Mouse (Mus musculus) forebrain, embryonic 11.5 days (tissue): Measurements from ENCODE around the gene Ptgir. TPM values are rescaled to one million over a fixed set of nuclear protein-coding genes. Genes with fewer than 3 reads are reported as not detected.

ENCODE experiments used
- ATAC-seq: fragments of 200-750 bp; cut with Nextera tagmentation; replicated peaks from 2 replicates; pipeline ENCODE4 v1.8.0; 2017; ENCODE audit warnings: moderate TSS enrichment; ENCODE audit not compliant: low FRiP score
- DNase-seq: peaks from one replicate; pipeline ENCODE4 v3.0.0-alpha.2; 2017; ENCODE audit warnings: low spot score
- H3K27ac ChIP-seq: fragments of 300-500 bp; sonication (generic); 2 replicates; pipeline ENCODE4 v1.5.1; 2014; ENCODE audit warnings: low read depth, low read length
- H3K27me3 ChIP-seq: fragments of 300-500 bp; sonication (generic); 2 replicates; pipeline ENCODE4 v1.6.1; 2014; ENCODE audit warnings: mild to moderate bottlenecking, low read length, mixed read lengths; ENCODE audit not compliant: control insufficient read depth, insufficient read depth
- H3K36me3 ChIP-seq: fragments of 300-500 bp; sonication (generic); 2 replicates; pipeline ENCODE4 v1.6.1; 2014; ENCODE audit warnings: mild to moderate bottlenecking, low read length, moderate library complexity, mixed read lengths; ENCODE audit not compliant: control insufficient read depth, insufficient read depth
- H3K4me1 ChIP-seq: fragments of 300-500 bp; sonication (generic); replicated peaks from 2 replicates; pipeline ENCODE4 v1.6.1; 2014; ENCODE audit warnings: low read length, mixed read lengths; ENCODE audit not compliant: control insufficient read depth, insufficient read depth
- H3K4me2 ChIP-seq: fragments of 300-500 bp; sonication (generic); 2 replicates; pipeline ENCODE4 v1.6.1; 2014; ENCODE audit warnings: low read depth, mild to moderate bottlenecking, low read length, moderate library complexity, mixed read lengths; ENCODE audit not compliant: severe bottlenecking
- H3K4me3 ChIP-seq: fragments of 300-500 bp; sonication (generic); 2 replicates; pipeline ENCODE4 v1.5.1; 2014; ENCODE audit warnings: low read depth, low read length
- H3K9ac ChIP-seq: fragments of 300-500 bp; sonication (generic); 2 replicates; pipeline ENCODE4 v1.6.1; 2014; ENCODE audit warnings: low read length
- H3K9me3 ChIP-seq: fragments of 300-500 bp; sonication (generic); 2 replicates; pipeline ENCODE4 v1.6.1; 2016; ENCODE audit warnings: low read length, mixed read lengths; ENCODE audit not compliant: control insufficient read depth
- WGBS: fragments of 180-500 bp; shearing (Covaris S2); extraction: QIAGEN DNeasy Blood & Tissue Kit; methylation state at CpG from one replicate; pipeline ENCODE4 v1.1.7; 2014; 5-methylcytosine and 5-hydroxymethylcytosine counted together
- polyA plus RNA-seq: library from polyadenylated mRNA; unstranded; fragments of >200 nt; fragmentation: Nextera tagmentation; extraction: Ambion mirVana; gene quantifications from 2 replicates; pipeline ENCODE4 v1.2.1, GENCODE M21; 2014

Ptgir gene
- polyA plus RNA-seq, 1 experiment from 2014 or later = 0.39 TPM

DNA sequence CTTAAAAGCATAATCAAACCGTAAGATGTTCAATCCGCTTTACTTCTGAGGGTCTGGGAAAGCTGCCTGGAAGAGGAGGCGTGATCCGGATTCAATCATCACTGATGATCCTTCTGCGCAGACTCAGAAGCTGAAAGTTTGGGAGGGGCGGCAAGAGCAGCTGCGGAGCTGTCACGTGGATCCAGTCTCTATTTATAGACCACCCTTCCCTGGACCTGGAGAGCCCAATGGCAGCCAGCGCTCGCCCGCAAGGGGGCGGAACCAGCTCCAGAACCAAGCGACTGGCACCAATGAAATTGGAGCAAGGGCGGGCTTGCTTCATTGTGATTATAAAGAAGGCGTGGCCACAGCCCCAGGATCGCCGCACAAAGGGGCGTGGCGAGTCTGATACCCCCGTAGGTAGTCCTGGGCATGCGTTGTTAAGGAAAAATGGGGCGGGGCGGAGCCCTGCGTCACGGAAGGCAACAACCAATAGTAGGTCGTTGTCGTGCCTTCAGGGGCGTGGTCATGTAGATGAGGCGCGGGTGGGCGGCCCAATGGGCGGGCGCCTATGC, 31.5 kb upstream of the Ptgir start:
- peak overlapping the region; percentile 39 for H3K9ac ChIP-seq
- H3K4me3 ChIP-seq = peak overlapping the region; percentile 69
- peaks cover 16% of the 10 kb centered on the region for H3K4me1 ChIP-seq
- peak overlapping the region; percentile 95 for H3K4me2 ChIP-seq
- no peaks in the 10 kb centered on the region for H3K27me3 ChIP-seq
- H3K9me3 ChIP-seq = no peaks in the 10 kb centered on the region; the same call in 1 of the 2 replicates
- ATAC-seq = peak; percentile 97
- DNase-seq = peak; percentile 100
- H3K36me3 ChIP-seq = no peaks in the 10 kb centered on the region
- H3K27ac ChIP-seq = peak overlapping the region; percentile 92
- WGBS = under 1% methylated on average over 33 of the region's 33 CpGs

GRCm38 (mm10) chr7:16875310-16875325, 31.2 kb upstream of the Ptgir start, which contains the start of gene Dact3:
Gene Dact3, plus strand, starts transcription at chr7:16875317.
- Histone ChIP-seq H3K36me3 (no peaks in the 10 kb centered on the region), H3K4me3 (peak within 1 kb of the TSS; percentile 69), H3K9ac (peak within 1 kb of the TSS; percentile 74), H3K4me2 (peak within 1 kb of the TSS; percentile 95), H3K27ac (peak within 1 kb of the TSS; percentile 92), H3K4me1 (peaks cover 18% of the 10 kb centered on the region), H3K9me3 (no peaks in the 10 kb centered on the region; the same call in 1 of the 2 replicates), H3K27me3 (no peaks in the 10 kb centered on the region)
- ATAC-seq (no peak), DNase-seq (no peak)
- 0% methylated on average over 1 of the region's 1 CpGs for WGBS

DNA sequence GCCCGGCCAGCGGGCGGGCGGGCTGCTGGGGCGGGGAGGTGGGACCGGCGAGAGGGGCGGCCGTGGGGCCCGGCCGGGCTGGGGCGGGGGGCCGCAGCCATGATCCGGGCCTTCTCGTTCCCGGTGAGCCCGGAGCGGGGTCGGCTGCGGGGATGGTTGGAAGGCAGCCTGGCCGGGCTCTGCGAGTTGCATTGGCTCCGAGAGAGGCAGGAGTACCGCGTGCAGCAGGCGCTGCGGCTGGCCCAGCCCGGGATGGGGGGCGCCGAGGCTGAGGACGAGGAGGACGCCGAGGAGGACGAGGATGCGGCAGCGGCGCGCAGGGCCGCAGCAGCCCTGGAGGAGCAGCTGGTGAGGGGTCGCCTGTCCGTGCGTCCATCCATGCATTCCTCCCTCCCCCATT, 31.0 kb upstream of the Ptgir start:
- peak; percentile 47; the same call in 1 of the 2 replicates for ATAC-seq
- no peaks in the 10 kb centered on the region; the same call in 1 of the 2 replicates for H3K9me3 ChIP-seq
- DNase-seq = no peak
- peak overlapping the region; percentile 74 for H3K9ac ChIP-seq
- H3K4me1 ChIP-seq = peaks cover 20% of the 10 kb centered on the region
- peak overlapping the region; percentile 69 for H3K4me3 ChIP-seq
- no peaks in the 10 kb centered on the region for H3K36me3 ChIP-seq
- H3K27me3 ChIP-seq = no peaks in the 10 kb centered on the region
- WGBS = 0% methylated on average over 36 of the region's 42 CpGs
- no peak overlapping the region for H3K27ac ChIP-seq
- peak overlapping the region; percentile 95 for H3K4me2 ChIP-seq

DNA sequence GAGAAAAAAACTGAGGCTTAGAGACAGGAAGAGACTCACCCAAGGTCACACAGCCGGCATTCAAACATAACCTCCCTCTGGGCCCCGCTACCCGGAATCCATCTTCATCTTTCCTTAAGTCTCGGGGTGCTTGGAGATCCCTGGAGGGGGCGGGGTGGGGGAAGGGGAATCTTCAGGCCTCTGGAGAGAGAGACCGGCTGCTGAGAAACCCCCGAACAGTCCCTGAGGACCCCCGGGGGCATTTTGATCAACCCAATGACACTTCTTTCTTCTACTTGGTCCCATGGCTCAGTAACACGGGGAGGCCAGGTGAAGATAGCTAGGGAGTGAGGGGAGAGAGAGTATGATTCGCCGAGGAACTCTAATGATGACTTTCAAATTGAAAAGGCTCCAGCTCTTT, 30.3 kb upstream of the Ptgir start:
- 7% methylated on average over 11 of the region's 11 CpGs for WGBS
- DNase-seq = peak; percentile 67
- H3K4me1 ChIP-seq = peaks cover 27% of the 10 kb centered on the region
- H3K9ac ChIP-seq = peak overlapping the region; percentile 74
- H3K4me3 ChIP-seq = peak overlapping the region; percentile 69
- no peaks in the 10 kb centered on the region for H3K36me3 ChIP-seq
- ATAC-seq = no peak
- no peaks in the 10 kb centered on the region; the same call in 1 of the 2 replicates for H3K9me3 ChIP-seq
- H3K27ac ChIP-seq = peak overlapping the region; percentile 37; the same call in 1 of the 2 replicates
- no peaks in the 10 kb centered on the region for H3K27me3 ChIP-seq
- H3K4me2 ChIP-seq = peak overlapping the region; percentile 95

GRCm38 (mm10) chr7:16876608-16877007, 29.7 kb upstream of the Ptgir start:
- WGBS = 3% methylated on average over 12 of the region's 13 CpGs
- Histone ChIP-seq H3K9me3 (no peaks in the 10 kb centered on the region; the same call in 1 of the 2 replicates), H3K36me3 (no peaks in the 10 kb centered on the region), H3K4me3 (peak overlapping the region; percentile 69), H3K9ac (peak overlapping the region; percentile 74), H3K4me2 (peak overlapping the region; percentile 95), H3K27ac (peak overlapping the region; percentile 57; the same call in 1 of the 2 replicates), H3K4me1 (peaks cover 27% of the 10 kb centered on the region), H3K27me3 (no peaks in the 10 kb centered on the region)
- DNase-seq = peak; percentile 82
- no peak for ATAC-seq

GRCm38 (mm10) chr7:16877717-16878116, 28.6 kb upstream of the Ptgir start:
- ATAC-seq = no peak

GRCm38 (mm10) chr7:16879796-16880547, 26.3 kb upstream of the Ptgir start:
- no peak overlapping the region for H3K4me3 ChIP-seq
- 21% methylated on average over 9 of the region's 9 CpGs for WGBS
- H3K27me3 ChIP-seq = peaks cover 11% of the 10 kb centered on the region
- no peaks in the 10 kb centered on the region; the same call in 1 of the 2 replicates for H3K9me3 ChIP-seq
- peak overlapping the region; percentile 14 for H3K9ac ChIP-seq
- peak; percentile 87 for DNase-seq
- peak overlapping the region; percentile 15; the same call in 1 of the 2 replicates for H3K4me2 ChIP-seq
- no peaks in the 10 kb centered on the region for H3K36me3 ChIP-seq
- peak overlapping the region; percentile 78 for H3K27ac ChIP-seq
- peak; percentile 61 for ATAC-seq
- H3K4me1 ChIP-seq = peaks cover 27% of the 10 kb centered on the region

More at GRCm38 (mm10) chr7:16877717-16878116, 28.6 kb upstream of the Ptgir start:
- no peak overlapping the region for H3K27ac ChIP-seq
- H3K9ac ChIP-seq = no peak overlapping the region
- H3K9me3 ChIP-seq = no peaks in the 10 kb centered on the region; the same call in 1 of the 2 replicates
- H3K4me2 ChIP-seq = no peak overlapping the region
- no peak for DNase-seq
- no peaks in the 10 kb centered on the region for H3K27me3 ChIP-seq
- no peak overlapping the region for H3K4me3 ChIP-seq
- H3K4me1 ChIP-seq = peaks cover 27% of the 10 kb centered on the region
- H3K36me3 ChIP-seq = no peaks in the 10 kb centered on the region
- 84% methylated on average over 3 of the region's 3 CpGs for WGBS

DNA sequence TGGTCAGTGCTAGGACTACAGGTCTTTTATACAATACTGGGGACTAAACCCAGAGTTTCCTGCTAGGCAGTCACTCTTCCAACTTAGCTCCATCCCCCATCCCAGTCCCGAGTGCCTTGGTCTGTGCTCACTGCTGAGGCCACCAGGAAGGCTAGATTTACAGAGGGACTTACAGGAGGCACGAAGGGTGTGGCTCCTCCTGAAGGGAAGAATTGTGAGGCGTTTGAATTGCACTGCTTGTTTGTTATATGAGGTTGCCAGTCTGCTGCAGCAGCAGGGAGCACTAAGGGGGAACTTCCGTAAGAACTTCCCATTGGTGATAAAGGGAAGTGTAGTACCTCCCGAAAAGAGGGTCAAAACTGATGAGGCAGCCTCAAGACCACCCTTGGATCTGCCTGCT, 25.7 kb upstream of the Ptgir start:
- 14% methylated on average over 5 of the region's 5 CpGs for WGBS
- DNase-seq (no peak), ATAC-seq (no peak)
- H3K4me3 ChIP-seq = no peak overlapping the region
- peaks cover 17% of the 10 kb centered on the region for H3K27me3 ChIP-seq
- no peak overlapping the region; the same call in 1 of the 2 replicates for H3K4me2 ChIP-seq
- peak overlapping the region; percentile 14 for H3K9ac ChIP-seq
- no peaks in the 10 kb centered on the region for H3K36me3 ChIP-seq
- peaks cover 30% of the 10 kb centered on the region for H3K4me1 ChIP-seq
- H3K27ac ChIP-seq = peak overlapping the region; percentile 78
- H3K9me3 ChIP-seq = peaks cover 2% of the 10 kb centered on the region

DNA sequence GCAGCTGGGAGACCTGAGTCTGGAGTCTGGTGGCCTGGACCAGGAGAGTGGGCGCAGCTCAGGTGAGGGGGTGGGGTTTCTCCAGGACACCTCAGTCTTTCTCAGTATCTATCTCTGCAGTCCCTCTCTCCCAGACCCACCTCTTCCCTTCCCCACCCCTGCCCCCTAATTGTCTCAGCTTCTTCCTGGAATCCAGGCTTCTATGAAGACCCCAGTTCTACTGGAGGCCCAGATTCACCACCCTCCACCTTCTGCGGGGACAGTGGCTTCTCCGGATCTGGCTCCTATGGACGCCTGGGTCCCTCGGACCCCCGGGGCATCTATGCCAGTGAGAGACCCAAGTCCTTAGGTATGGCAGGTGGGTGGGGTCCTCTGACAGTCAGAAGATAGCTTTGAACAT, 23.1 kb upstream of the Ptgir start:
- Histone ChIP-seq H3K27me3 (peaks cover 30% of the 10 kb centered on the region), H3K4me2 (no peak overlapping the region), H3K4me1 (peaks cover 14% of the 10 kb centered on the region), H3K4me3 (no peak overlapping the region), H3K9ac (no peak overlapping the region), H3K9me3 (peaks cover 7% of the 10 kb centered on the region), H3K36me3 (peaks cover 3% of the 10 kb centered on the region; the same call in 1 of the 2 replicates), H3K27ac (no peak overlapping the region)
- no peak for DNase-seq
- ATAC-seq = no peak
- 96% methylated on average over 6 of the region's 6 CpGs for WGBS
